Mouse (Mus musculus): ENCODE results near the gene Etv6. TPM values are rescaled to one million over a fixed set of nuclear protein-coding genes. Genes with fewer than 3 reads are reported as not detected.

Etv6 gene
- polyA plus RNA-seq, 1 experiment from 2014 or later: 14.5 TPM

DNA sequence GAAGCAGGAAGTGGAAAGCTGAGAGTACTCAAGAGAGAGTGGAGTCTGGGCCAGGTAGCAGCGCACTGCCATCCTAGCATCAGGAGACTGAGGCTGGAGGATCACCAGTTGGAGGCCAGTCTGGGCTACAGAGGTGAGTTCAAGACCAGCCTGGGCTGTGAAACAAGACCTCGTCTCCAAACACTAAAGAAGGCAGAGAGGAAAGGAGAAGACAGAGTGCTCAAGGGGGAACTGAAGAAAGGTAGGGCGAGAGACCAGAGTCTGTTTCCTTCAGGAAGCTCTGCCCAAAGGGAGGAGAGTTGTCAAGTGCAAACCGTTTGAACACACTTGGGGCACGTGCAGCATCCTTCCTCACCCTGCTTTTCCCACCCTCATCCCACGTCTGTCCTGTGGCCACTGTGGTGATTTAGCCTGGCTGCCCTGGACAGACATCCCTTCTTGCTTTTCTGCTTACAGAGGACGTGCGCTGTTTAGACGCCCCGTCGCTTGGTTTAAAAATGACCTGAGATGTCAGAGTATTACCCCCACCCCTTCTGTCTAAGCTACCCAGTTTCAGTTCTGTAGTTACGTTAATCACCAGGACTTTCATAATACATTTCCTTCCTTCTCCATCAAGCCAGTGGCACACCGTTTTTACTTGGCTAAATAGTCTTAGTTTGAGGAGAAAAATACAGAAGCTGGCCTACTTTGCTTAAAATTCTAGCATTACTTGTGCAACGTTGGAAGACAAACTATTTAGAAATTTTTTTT is 79.9 kb downstream of the Etv6 start:
- peaks cover 24 to 40% of the 10 kb centered on the region in 2 experiments for H3K4me1 ChIP-seq (ENCODE audit: control insufficient read depth in 2 of 2, insufficient read depth in 2 of 2, low read length in 2 of 2)
- WGBS: 90% methylated on average over 14 of the region's 14 CpGs
- no peaks in the 10 kb centered on the region for H3K27me3 ChIP-seq (ENCODE audit: control insufficient read depth, insufficient read depth, low read length)
- H3K9me3 ChIP-seq (ENCODE audit: control insufficient read depth, low read length): no peaks in the 10 kb centered on the region
- no peak overlapping the region for H3K27ac ChIP-seq (replicated peaks in 1 of 2; ENCODE audit: control insufficient read depth in 1 of 2, insufficient read depth in 1 of 2, low read depth in 2 of 2, low read length in 2 of 2)
- ATAC-seq (ENCODE audit: insufficient number of reproducible peaks, insufficient read depth, low FRiP score, low read depth): no peak
- H3K4me3 ChIP-seq (ENCODE audit: control insufficient read depth in 1 of 2, insufficient read depth in 1 of 2, low read depth in 1 of 2, low read length in 2 of 2): no peak overlapping the region
- no peak overlapping the region for H3K9ac ChIP-seq (ENCODE audit: low read length)
- H3K36me3 ChIP-seq (ENCODE audit: control insufficient read depth, insufficient read depth, low read length): peaks cover 8% of the 10 kb centered on the region
- no peak overlapping the region for H3K4me2 ChIP-seq (ENCODE audit: low read length)

GRCm38 (mm10) chr6:134117380-134117938 is 82.0 kb downstream of the Etv6 start:
- no peaks in the 10 kb centered on the region for H3K27me3 ChIP-seq (ENCODE audit: control insufficient read depth, insufficient read depth, low read length)
- H3K27ac ChIP-seq (replicated peaks in 1 of 2; ENCODE audit: control insufficient read depth in 1 of 2, insufficient read depth in 1 of 2, low read depth in 2 of 2, low read length in 2 of 2): no peak overlapping the region
- no peaks in the 10 kb centered on the region for H3K9me3 ChIP-seq (ENCODE audit: control insufficient read depth, low read length)
- H3K4me2 ChIP-seq (ENCODE audit: low read length): no peak overlapping the region
- peaks cover 8% of the 10 kb centered on the region for H3K36me3 ChIP-seq (ENCODE audit: control insufficient read depth, insufficient read depth, low read length)
- H3K4me1 ChIP-seq (ENCODE audit: control insufficient read depth in 2 of 2, insufficient read depth in 2 of 2, low read length in 2 of 2): peaks cover 24 to 44% of the 10 kb centered on the region in 2 experiments
- no peak overlapping the region for H3K9ac ChIP-seq (ENCODE audit: low read length)
- 52% methylated on average over 13 of the region's 13 CpGs for WGBS
- no peak overlapping the region for H3K4me3 ChIP-seq (ENCODE audit: control insufficient read depth in 1 of 2, insufficient read depth in 1 of 2, low read depth in 1 of 2, low read length in 2 of 2)
- ATAC-seq (ENCODE audit: insufficient number of reproducible peaks, insufficient read depth, low FRiP score, low read depth): no peak

DNA sequence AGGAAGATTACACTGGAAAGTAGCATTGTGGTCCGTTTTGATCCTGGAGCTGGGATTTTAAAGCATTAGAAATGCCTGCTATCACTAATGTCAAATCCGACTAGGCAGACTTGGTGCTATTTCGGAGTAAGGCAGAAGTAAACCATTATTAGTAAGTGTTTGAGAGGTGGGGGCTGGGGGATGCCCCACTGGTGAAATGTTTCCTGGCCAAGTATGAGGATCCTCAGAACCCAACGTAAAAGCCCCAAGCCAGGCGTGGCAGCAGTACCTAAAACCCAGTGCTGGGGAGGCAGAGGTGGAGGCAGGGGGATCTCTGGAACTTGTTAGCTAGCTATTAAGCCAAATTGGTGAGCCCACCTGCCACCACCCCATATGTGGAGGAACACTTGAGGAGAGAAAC is 83.0 kb downstream of the Etv6 start:
- no peak for ATAC-seq (ENCODE audit: insufficient number of reproducible peaks, insufficient read depth, low FRiP score, low read depth)
- H3K4me3 ChIP-seq (ENCODE audit: control insufficient read depth in 1 of 2, insufficient read depth in 1 of 2, low read depth in 1 of 2, low read length in 2 of 2): no peak overlapping the region
- WGBS: 49% methylated on average over 5 of the region's 5 CpGs
- no peaks in the 10 kb centered on the region for H3K9me3 ChIP-seq (ENCODE audit: control insufficient read depth, low read length)
- H3K36me3 ChIP-seq (ENCODE audit: control insufficient read depth, insufficient read depth, low read length): peaks cover 8% of the 10 kb centered on the region
- H3K9ac ChIP-seq (ENCODE audit: low read length): no peak overlapping the region
- no peaks in the 10 kb centered on the region for H3K27me3 ChIP-seq (ENCODE audit: control insufficient read depth, insufficient read depth, low read length)
- no peak overlapping the region for H3K4me2 ChIP-seq (ENCODE audit: low read length)
- H3K4me1 ChIP-seq (ENCODE audit: control insufficient read depth in 2 of 2, insufficient read depth in 2 of 2, low read length in 2 of 2): peaks cover 21 to 38% of the 10 kb centered on the region in 2 experiments
- H3K27ac ChIP-seq (replicated peaks in 1 of 2; ENCODE audit: control insufficient read depth in 1 of 2, insufficient read depth in 1 of 2, low read depth in 2 of 2, low read length in 2 of 2): 0 out of 4 replicates have a peak overlapping the region, but pooled peaks of 1 of the 2 experiments have one; percentile 71

DNA sequence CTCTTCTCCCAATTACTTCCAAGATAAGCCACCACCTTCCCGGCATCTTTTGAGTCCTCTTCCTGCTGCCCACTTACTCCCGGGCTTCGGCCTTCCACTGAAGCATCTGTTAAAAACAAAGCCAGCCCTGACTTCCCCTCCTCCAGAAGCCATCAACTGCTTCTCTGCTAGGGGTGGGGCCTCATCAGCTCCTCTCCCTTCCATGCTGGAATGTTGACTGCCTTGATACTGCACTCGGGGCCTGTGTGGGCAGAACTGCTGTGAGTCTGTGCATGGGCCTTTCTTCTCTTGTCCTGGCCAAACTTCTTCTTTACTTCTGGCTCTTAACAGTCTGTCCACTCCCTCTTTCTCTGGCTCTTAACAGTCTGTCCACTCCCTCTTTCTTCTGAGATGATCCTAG is 83.6 kb downstream of the Etv6 start:
- no peak overlapping the region for H3K4me3 ChIP-seq (ENCODE audit: control insufficient read depth in 1 of 2, insufficient read depth in 1 of 2, low read depth in 1 of 2, low read length in 2 of 2)
- H3K9ac ChIP-seq (ENCODE audit: low read length): peak overlapping the region; percentile 25; the same call in 1 of the 2 replicates
- WGBS: 2% methylated on average over 4 of the region's 4 CpGs
- ATAC-seq (ENCODE audit: insufficient number of reproducible peaks, insufficient read depth, low FRiP score, low read depth): peak; percentile 74; the same call in 1 of the 2 replicates
- no peaks in the 10 kb centered on the region for H3K9me3 ChIP-seq (ENCODE audit: control insufficient read depth, low read length)
- H3K36me3 ChIP-seq (ENCODE audit: control insufficient read depth, insufficient read depth, low read length): peaks cover 11% of the 10 kb centered on the region
- no peaks in the 10 kb centered on the region for H3K27me3 ChIP-seq (ENCODE audit: control insufficient read depth, insufficient read depth, low read length)
- peaks cover 21 to 35% of the 10 kb centered on the region in 2 experiments for H3K4me1 ChIP-seq (ENCODE audit: control insufficient read depth in 2 of 2, insufficient read depth in 2 of 2, low read length in 2 of 2)
- H3K4me2 ChIP-seq (ENCODE audit: low read length): peak overlapping the region; percentile 16; the same call in 1 of the 2 replicates
- H3K27ac ChIP-seq (replicated peaks in 1 of 2; ENCODE audit: control insufficient read depth in 1 of 2, insufficient read depth in 1 of 2, low read depth in 2 of 2, low read length in 2 of 2): peak overlapping the region; percentile 62 to 71; a peak in 3 of 4 replicates

GRCm38 (mm10) chr6:134120227-134120626 is 84.7 kb downstream of the Etv6 start:
- ATAC-seq (ENCODE audit: insufficient number of reproducible peaks, insufficient read depth, low FRiP score, low read depth): no peak
- Histone ChIP-seq H3K4me2 (ENCODE audit: low read length) (no peak overlapping the region), H3K4me3 (ENCODE audit: control insufficient read depth in 1 of 2, insufficient read depth in 1 of 2, low read depth in 1 of 2, low read length in 2 of 2) (no peak overlapping the region), H3K4me1 (ENCODE audit: control insufficient read depth in 2 of 2, insufficient read depth in 2 of 2, low read length in 2 of 2) (peaks cover 21 to 38% of the 10 kb centered on the region in 2 experiments), H3K36me3 (ENCODE audit: control insufficient read depth, insufficient read depth, low read length) (peaks cover 11% of the 10 kb centered on the region), H3K27me3 (ENCODE audit: control insufficient read depth, insufficient read depth, low read length) (no peaks in the 10 kb centered on the region), H3K27ac (replicated peaks in 1 of 2; ENCODE audit: control insufficient read depth in 1 of 2, insufficient read depth in 1 of 2, low read depth in 2 of 2, low read length in 2 of 2) (peak overlapping the region; percentile 45 to 62; a peak in 3 of 4 replicates), H3K9me3 (ENCODE audit: control insufficient read depth, low read length) (no peaks in the 10 kb centered on the region), H3K9ac (ENCODE audit: low read length) (no peak overlapping the region)
- WGBS: 45% methylated on average over 4 of the region's 4 CpGs

DNA sequence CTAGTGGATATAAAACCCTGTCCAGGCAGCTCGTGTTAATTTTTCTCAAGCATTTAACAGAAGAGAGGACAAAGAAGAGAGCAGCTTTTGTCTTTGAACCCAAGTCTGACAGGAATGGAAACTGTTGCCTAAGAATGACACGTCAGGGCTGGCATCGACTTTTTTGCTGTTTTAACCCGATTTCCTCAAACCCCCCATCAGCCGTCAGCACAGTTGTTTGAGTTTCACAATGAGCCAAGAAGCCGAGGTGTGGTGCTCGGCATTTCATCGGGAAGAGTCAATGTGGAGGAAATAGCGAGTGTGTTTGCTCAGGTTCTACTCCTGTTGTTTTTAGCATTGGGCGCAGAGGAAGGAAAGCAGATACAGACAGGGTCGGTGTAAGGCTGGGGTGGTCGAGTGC is 85.2 kb downstream of the Etv6 start:
- Histone ChIP-seq H3K27me3 (ENCODE audit: control insufficient read depth, insufficient read depth, low read length) (no peaks in the 10 kb centered on the region), H3K4me2 (ENCODE audit: low read length) (no peak overlapping the region), H3K9ac (ENCODE audit: low read length) (no peak overlapping the region), H3K4me3 (ENCODE audit: control insufficient read depth in 1 of 2, insufficient read depth in 1 of 2, low read depth in 1 of 2, low read length in 2 of 2) (no peak overlapping the region), H3K36me3 (ENCODE audit: control insufficient read depth, insufficient read depth, low read length) (peaks cover 7% of the 10 kb centered on the region), H3K9me3 (ENCODE audit: control insufficient read depth, low read length) (no peaks in the 10 kb centered on the region), H3K4me1 (ENCODE audit: control insufficient read depth in 2 of 2, insufficient read depth in 2 of 2, low read length in 2 of 2) (peaks cover 21 to 38% of the 10 kb centered on the region in 2 experiments), H3K27ac (replicated peaks in 1 of 2; ENCODE audit: control insufficient read depth in 1 of 2, insufficient read depth in 1 of 2, low read depth in 2 of 2, low read length in 2 of 2) (peak overlapping the region in 1 of 2 experiments; percentile 62; a peak in 3 of 4 replicates)
- ATAC-seq (ENCODE audit: insufficient number of reproducible peaks, insufficient read depth, low FRiP score, low read depth): no peak
- 65% methylated on average over 12 of the region's 12 CpGs for WGBS

DNA sequence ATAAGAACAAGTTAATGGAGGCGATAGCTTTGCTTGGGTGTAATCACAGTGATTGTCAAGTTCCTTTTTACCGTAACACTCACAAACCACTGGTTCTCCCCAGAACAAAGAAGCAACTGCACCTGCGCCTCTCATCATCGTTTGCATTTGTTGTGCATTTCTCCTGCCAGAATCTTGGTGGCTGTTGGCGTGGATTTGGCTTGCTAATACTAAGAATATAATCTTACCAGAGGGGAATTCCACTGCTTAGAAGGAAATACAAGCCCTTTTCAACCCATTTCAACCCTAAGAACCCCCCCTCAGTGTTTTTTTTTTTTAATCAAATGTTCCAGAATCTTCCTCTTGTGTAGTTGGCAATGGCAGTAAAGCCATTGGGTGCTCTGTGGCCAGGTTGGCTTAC is 87.4 kb downstream of the Etv6 start:
- H3K4me1 ChIP-seq (ENCODE audit: control insufficient read depth in 2 of 2, insufficient read depth in 2 of 2, low read length in 2 of 2): peaks cover 17 to 31% of the 10 kb centered on the region in 2 experiments
- H3K27me3 ChIP-seq (ENCODE audit: control insufficient read depth, insufficient read depth, low read length): no peaks in the 10 kb centered on the region
- 95% methylated on average over 5 of the region's 5 CpGs for WGBS
- H3K27ac ChIP-seq (replicated peaks in 1 of 2; ENCODE audit: control insufficient read depth in 1 of 2, insufficient read depth in 1 of 2, low read depth in 2 of 2, low read length in 2 of 2): no peak overlapping the region
- no peak for ATAC-seq (ENCODE audit: insufficient number of reproducible peaks, insufficient read depth, low FRiP score, low read depth)
- 0 out of 2 replicates have a peak, but pooled peaks cover 7% of the 10 kb centered on the region for H3K36me3 ChIP-seq (ENCODE audit: control insufficient read depth, insufficient read depth, low read length)
- no peak overlapping the region for H3K4me3 ChIP-seq (ENCODE audit: control insufficient read depth in 1 of 2, insufficient read depth in 1 of 2, low read depth in 1 of 2, low read length in 2 of 2)
- H3K4me2 ChIP-seq (ENCODE audit: low read length): no peak overlapping the region
- H3K9ac ChIP-seq (ENCODE audit: low read length): no peak overlapping the region
- H3K9me3 ChIP-seq (ENCODE audit: control insufficient read depth, low read length): no peaks in the 10 kb centered on the region

Measured in heart, embryonic 14.5 days (tissue).